Mouse (Mus musculus): ENCODE measurements around the gene Nxn.

Gene Nxn

GRCm38 (mm10) chr11:76326672-76327071 lies 72.3 kb downstream of the Nxn start:
- no peak for DNase-seq

GRCm38 (mm10) chr11:76326051-76326450 lies 72.9 kb downstream of the Nxn start:
- DNase-seq: no peak

GRCm38 (mm10) chr11:76324801-76325200 lies 74.1 kb downstream of the Nxn start:
- no peak for DNase-seq

- DNase-seq: no peak
These were observed 74.7 kb downstream of the Nxn start for GRCm38 (mm10) chr11:76324207-76324606.

- peak; percentile 54 for DNase-seq
These were observed 76.0 kb downstream of the Nxn start for GRCm38 (mm10) chr11:76322939-76323338.

GRCm38 (mm10) chr11:76322081-76322480 lies 76.9 kb downstream of the Nxn start:
- no peak for DNase-seq

- no peak for DNase-seq
These were observed 78.5 kb downstream of the Nxn start for GRCm38 (mm10) chr11:76320475-76320874.

- DNase-seq: no peak
These were observed 79.1 kb downstream of the Nxn start for GRCm38 (mm10) chr11:76319714-76320435.

- DNase-seq: no peak
These were observed 81.0 kb downstream of the Nxn start for GRCm38 (mm10) chr11:76317904-76318303.

GRCm38 (mm10) chr11:76315785-76316444 lies 83.0 kb downstream of the Nxn start:
- no peak for DNase-seq

GRCm38 (mm10) chr11:76314741-76315140 lies 84.2 kb downstream of the Nxn start:
- no peak for DNase-seq

- no peak for DNase-seq
These were observed 84.8 kb downstream of the Nxn start for GRCm38 (mm10) chr11:76314140-76314539.

GRCm38 (mm10) chr11:76312805-76313204 lies 86.1 kb downstream of the Nxn start:
- no peak for DNase-seq

GRCm38 (mm10) chr11:76311224-76312000 lies 87.5 kb downstream of the Nxn start:
- no peak for DNase-seq

- DNase-seq: no peak
These were observed 89.1 kb downstream of the Nxn start for GRCm38 (mm10) chr11:76309868-76310267.

- no peak for DNase-seq
These were observed 89.9 kb downstream of the Nxn start for GRCm38 (mm10) chr11:76309072-76309471.

GRCm38 (mm10) chr11:76306769-76307168 lies 92.2 kb downstream of the Nxn start:
- no peak for DNase-seq

GRCm38 (mm10) chr11:76305571-76305970 lies 93.4 kb downstream of the Nxn start:
- DNase-seq: no peak

GRCm38 (mm10) chr11:76303368-76303767 lies 95.6 kb downstream of the Nxn start:
- DNase-seq: no peak

- DNase-seq: no peak
These were observed 98.1 kb downstream of the Nxn start for GRCm38 (mm10) chr11:76300862-76301261.

- DNase-seq: no peak
These were observed 100.4 kb downstream of the Nxn start for GRCm38 (mm10) chr11:76298457-76299000.

- no peak for DNase-seq
These were observed 101.7 kb downstream of the Nxn start for GRCm38 (mm10) chr11:76297252-76297651.

- DNase-seq: no peak
These were observed 104.1 kb downstream of the Nxn start for GRCm38 (mm10) chr11:76294836-76295235.

GRCm38 (mm10) chr11:76294078-76294477 lies 104.9 kb downstream of the Nxn start:
- no peak for DNase-seq
